Mouse (Mus musculus): ENCODE measurements around the gene Slfn9. TPM values are rescaled to one million over a fixed set of nuclear protein-coding genes. Genes with fewer than 3 reads are reported as not detected.
"Not testable (repeated sequence)": the region's sequence is repeated elsewhere in the genome, so short reads cannot be mapped to it uniquely, and the experiment has no call there.

Slfn9 gene
- polyA plus RNA-seq, 1 experiment from 2014 or later, result 3.7 TPM

GRCm38 (mm10) chr11:82989357-82989756, 2.3 kb downstream of the Slfn9 start:
- Histone ChIP-seq H3K4me3 (replicated peaks) (no peak overlapping the region), H3K9ac (replicated peaks) (no peak overlapping the region), H3K4me2 (replicated peaks) (peak overlapping the region; percentile 2; the same call in 1 of the 2 replicates), H3K9me3 (no peaks in the 10 kb centered on the region), H3K27ac (no peak overlapping the region), H3K27me3 (peaks cover 22% of the 10 kb centered on the region; the same call in 1 of the 2 replicates), H3K4me1 (replicated peaks) (peaks cover 17% of the 10 kb centered on the region), H3K36me3 (peaks cover 4% of the 10 kb centered on the region; the same call in 1 of the 2 replicates)
- no peak for ATAC-seq
- 42% methylated on average over 12 of the region's 12 CpGs for WGBS

DNA sequence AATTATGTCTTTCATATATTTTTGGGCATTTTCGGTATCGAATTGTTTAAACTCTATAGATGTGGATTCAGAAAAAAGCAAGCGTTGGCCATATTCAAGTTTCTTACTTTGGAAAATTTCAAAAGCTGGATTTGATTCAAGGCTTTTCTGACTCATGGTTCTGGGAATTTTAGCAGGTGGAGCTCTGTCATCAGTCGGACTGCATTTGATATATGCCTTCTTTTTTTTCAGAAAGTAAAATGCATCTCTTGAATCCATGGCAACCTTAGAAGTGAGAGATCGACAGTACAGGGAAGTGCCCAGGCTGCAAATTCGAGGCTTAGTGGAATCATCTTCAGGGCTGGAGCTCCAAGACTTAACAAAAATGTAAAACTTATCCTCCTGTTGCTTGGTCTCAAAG, 4.0 kb downstream of the Slfn9 start:
- no peak for ATAC-seq
- 84% methylated on average over 6 of the region's 6 CpGs for WGBS

DNA sequence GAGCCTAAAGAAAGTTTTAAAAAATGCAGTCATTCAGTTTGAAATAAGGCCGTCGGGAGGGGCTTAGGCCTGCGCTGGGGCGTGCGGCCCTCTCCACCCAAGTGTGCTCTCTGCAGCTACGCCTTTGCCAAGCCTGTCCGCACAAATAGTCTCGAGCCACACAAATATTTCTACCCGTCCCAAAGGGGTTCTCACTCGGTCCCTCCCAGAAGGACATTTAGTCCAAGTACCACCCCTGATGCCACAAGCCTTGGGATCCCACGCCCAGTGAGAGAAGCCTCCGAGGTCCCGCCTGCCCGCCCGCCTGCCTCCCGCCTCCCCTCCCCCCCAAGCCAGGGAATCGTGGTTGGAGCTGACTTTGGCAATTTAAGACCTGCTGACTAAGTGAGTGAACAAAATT, 8.4 kb downstream of the Slfn9 start:
- H3K4me3 ChIP-seq (replicated peaks), result no peak overlapping the region
- no peaks in the 10 kb centered on the region for H3K27me3 ChIP-seq
- no peak for ATAC-seq
- 83% methylated on average over 17 of the region's 17 CpGs for WGBS
- no peaks in the 10 kb centered on the region for H3K4me1 ChIP-seq (replicated peaks)
- H3K9ac ChIP-seq (replicated peaks), result no peak overlapping the region
- H3K27ac ChIP-seq, result no peak overlapping the region
- peaks cover 4% of the 10 kb centered on the region; the same call in 1 of the 2 replicates for H3K36me3 ChIP-seq
- H3K9me3 ChIP-seq, result no peaks in the 10 kb centered on the region
- no peak overlapping the region for H3K4me2 ChIP-seq (replicated peaks)

More for the DNA sequence above, 4.0 kb downstream of the Slfn9 start:
- Histone ChIP-seq H3K4me3 (replicated peaks) (no peak overlapping the region), H3K9me3 (no peaks in the 10 kb centered on the region), H3K27ac (no peak overlapping the region), H3K4me1 (replicated peaks) (peaks cover 17% of the 10 kb centered on the region), H3K27me3 (peaks cover 22% of the 10 kb centered on the region; the same call in 1 of the 2 replicates), H3K4me2 (replicated peaks) (no peak overlapping the region), H3K36me3 (peaks cover 4% of the 10 kb centered on the region; the same call in 1 of the 2 replicates), H3K9ac (replicated peaks) (no peak overlapping the region)

DNA sequence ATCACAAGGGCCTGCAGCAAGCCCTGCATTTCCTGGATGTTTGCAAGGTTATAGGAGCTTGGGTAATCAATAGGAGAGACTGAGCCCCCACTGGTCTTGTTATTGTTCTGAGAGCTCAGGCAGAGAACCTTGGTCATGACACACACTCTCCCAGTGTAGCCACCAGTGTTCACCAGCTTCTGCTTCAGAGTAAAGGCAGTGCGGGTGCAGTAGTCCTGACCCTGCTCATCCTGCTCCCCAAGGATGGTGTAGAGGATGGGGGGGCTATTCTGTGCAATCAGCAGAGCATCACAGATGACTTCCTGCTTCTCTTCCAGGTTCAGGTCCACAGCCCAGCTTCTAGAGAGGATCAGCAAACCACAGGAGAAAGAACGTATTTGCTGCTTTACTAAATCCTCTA, 9.2 kb downstream of the Slfn9 start:
- ATAC-seq; H3K9ac ChIP-seq (replicated peaks); H3K27me3 ChIP-seq; H3K4me3 ChIP-seq (replicated peaks); H3K4me2 ChIP-seq (replicated peaks); H3K36me3 ChIP-seq; H3K4me1 ChIP-seq (replicated peaks); H3K27ac ChIP-seq; H3K9me3 ChIP-seq: not testable (repeated sequence)
- WGBS, result 90% methylated on average over 2 of the region's 2 CpGs

DNA sequence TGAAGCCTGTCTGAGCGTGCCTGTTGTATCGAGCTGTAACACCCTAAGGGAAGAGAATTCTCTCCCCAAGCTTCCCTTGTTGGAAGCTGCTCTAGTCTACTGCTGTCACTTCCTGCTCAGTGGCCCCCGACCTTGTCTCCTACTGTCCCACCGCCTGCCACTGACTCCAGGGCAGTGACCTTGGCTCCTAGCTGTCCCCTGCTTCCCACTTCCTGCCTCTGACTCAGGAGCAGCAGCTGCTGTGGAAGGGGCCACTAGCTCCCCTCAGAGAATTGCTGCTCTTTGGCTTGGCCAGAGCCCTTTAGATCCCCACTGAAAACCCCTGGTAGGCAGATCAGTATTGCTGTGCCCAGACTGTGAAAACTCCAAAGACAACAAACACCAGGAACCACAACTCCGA, 17.7 kb downstream of the Slfn9 start:
- Histone ChIP-seq H3K36me3 (no peaks in the 10 kb centered on the region), H3K9me3 (no peaks in the 10 kb centered on the region), H3K9ac (replicated peaks) (no peak overlapping the region), H3K4me2 (replicated peaks) (no peak overlapping the region), H3K4me1 (replicated peaks) (peaks cover 12% of the 10 kb centered on the region), H3K27ac (no peak overlapping the region), H3K27me3 (peaks cover under 1% of the 10 kb centered on the region; the same call in 1 of the 2 replicates), H3K4me3 (replicated peaks) (no peak overlapping the region)
- ATAC-seq, result no peak
- 71% methylated on average over 5 of the region's 5 CpGs for WGBS

- H3K27me3 ChIP-seq, result peaks cover 6% of the 10 kb centered on the region; the same call in 1 of the 2 replicates
- 63% methylated on average over 8 of the region's 11 CpGs for whole genome bisulfite sequencing
- no peaks in the 10 kb centered on the region for H3K36me3 ChIP-seq
- 0 out of 2 replicates have a peak overlapping the region, but pooled peaks have one; percentile 42 for H3K9ac ChIP-seq (replicated peaks)
- peaks cover 12% of the 10 kb centered on the region for H3K4me1 ChIP-seq (replicated peaks)
- H3K9me3 ChIP-seq, result no peaks in the 10 kb centered on the region
- H3K27ac ChIP-seq, result 0 out of 2 replicates have a peak overlapping the region, but pooled peaks have one; percentile 36
- ATAC-seq, result no peak
- H3K4me2 ChIP-seq (replicated peaks), result peak overlapping the region; percentile 55
- H3K4me3 ChIP-seq (replicated peaks), result 0 out of 2 replicates have a peak overlapping the region, but pooled peaks have one; percentile 31
These were observed 20.0 kb downstream of the Slfn9 start for GRCm38 (mm10) chr11:82971590-82971974.

DNA sequence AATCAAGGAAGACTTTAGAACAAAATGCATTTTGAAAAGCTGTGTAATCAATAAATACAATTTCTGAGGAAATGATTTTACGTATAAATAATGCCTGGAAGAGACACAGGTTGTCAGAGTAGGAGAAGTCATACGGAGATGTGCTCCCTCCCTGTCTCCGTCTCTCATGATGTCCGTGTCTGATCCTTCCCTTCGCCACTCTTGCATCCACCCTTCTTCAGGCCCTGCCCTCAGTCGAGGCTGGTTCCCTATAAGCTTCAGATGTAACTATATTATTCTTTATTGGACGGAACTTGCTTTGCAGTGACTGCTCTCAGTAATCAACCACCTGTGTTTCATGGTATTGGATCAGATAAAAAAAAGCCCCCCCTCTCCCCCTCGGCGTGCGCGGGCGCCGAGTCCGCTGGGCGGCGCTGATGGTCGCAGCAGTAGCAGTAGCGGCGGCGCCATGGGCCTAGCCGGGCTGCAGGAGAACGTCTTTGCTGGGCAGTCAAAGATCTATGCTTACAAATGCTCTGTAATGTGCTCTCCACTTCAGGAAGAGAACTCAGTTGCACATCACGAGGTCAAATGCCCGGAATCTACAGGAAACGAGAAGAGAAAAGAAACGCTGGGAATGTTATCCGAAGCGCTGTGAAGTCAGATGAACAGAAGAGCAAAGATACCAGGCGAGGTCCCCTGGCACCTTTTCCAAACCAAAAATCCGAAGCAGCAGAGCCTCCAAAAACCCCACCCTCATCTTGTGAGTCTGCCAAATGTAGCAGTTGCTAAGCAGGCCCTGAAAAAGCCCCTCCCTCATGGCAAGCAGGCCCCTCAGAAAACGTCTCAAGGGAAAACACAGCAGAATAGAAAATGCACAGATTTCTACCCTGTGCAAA, 20.7 kb downstream of the Slfn9 start:
- H3K4me1 ChIP-seq (replicated peaks), result peaks cover 12% of the 10 kb centered on the region
- WGBS, result 8% methylated on average over 31 of the region's 31 CpGs
- no peaks in the 10 kb centered on the region for H3K9me3 ChIP-seq
- H3K27ac ChIP-seq, result peak overlapping the region; percentile 36; the same call in 1 of the 2 replicates
- peak overlapping the region; percentile 31 for H3K4me3 ChIP-seq (replicated peaks)
- H3K4me2 ChIP-seq (replicated peaks), result peak overlapping the region; percentile 55
- peaks cover 6% of the 10 kb centered on the region; the same call in 1 of the 2 replicates for H3K27me3 ChIP-seq
- peak overlapping the region; percentile 42; the same call in 1 of the 2 replicates for H3K9ac ChIP-seq (replicated peaks)
- no peaks in the 10 kb centered on the region for H3K36me3 ChIP-seq
- peak; percentile 69 for ATAC-seq

- no peak overlapping the region for H3K4me2 ChIP-seq (replicated peaks)
- H3K27me3 ChIP-seq, result no peaks in the 10 kb centered on the region
- no peak overlapping the region for H3K27ac ChIP-seq
- H3K36me3 ChIP-seq, result no peaks in the 10 kb centered on the region
- no peaks in the 10 kb centered on the region for H3K9me3 ChIP-seq
- no peak overlapping the region for H3K4me3 ChIP-seq (replicated peaks)
- ATAC-seq, result no peak
- 85% methylated on average over 8 of the region's 8 CpGs for WGBS
- no peaks in the 10 kb centered on the region for H3K4me1 ChIP-seq (replicated peaks)
- no peak overlapping the region for H3K9ac ChIP-seq (replicated peaks)
These were observed 29.4 kb downstream of the Slfn9 start for GRCm38 (mm10) chr11:82962215-82962614.

DNA sequence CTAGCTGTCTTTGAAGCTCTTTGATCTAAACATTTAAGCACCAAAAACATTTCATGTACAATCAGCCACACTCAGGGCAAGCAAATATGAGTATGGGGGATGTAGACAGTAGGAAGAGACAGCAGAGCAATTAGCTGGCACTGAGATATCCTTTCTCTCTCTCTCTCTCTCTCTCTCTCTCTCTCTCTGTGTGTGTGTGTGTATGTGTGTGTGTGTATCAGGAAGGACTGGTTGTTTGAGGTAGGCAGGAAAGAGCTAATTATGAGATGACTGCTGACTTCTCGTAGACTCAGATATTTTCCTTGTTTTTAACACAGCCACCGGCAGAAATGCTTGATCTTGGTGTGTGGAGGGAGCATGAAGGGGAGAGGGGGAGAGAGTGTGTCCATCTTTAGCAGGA, 29.9 kb downstream of the Slfn9 start:
- no peaks in the 10 kb centered on the region for H3K9me3 ChIP-seq
- H3K4me1 ChIP-seq (replicated peaks), result no peaks in the 10 kb centered on the region
- WGBS, result 83% methylated on average over 2 of the region's 2 CpGs
- no peak overlapping the region for H3K9ac ChIP-seq (replicated peaks)
- no peaks in the 10 kb centered on the region for H3K27me3 ChIP-seq
- no peak for ATAC-seq
- no peak overlapping the region for H3K4me3 ChIP-seq (replicated peaks)
- H3K4me2 ChIP-seq (replicated peaks), result no peak overlapping the region
- no peak overlapping the region for H3K27ac ChIP-seq
- no peaks in the 10 kb centered on the region for H3K36me3 ChIP-seq

GRCm38 (mm10) chr11:82959613-82960012, 32.0 kb downstream of the Slfn9 start:
- Histone ChIP-seq H3K9ac (replicated peaks) (no peak overlapping the region), H3K36me3 (no peaks in the 10 kb centered on the region), H3K27me3 (0 out of 2 replicates have a peak, but pooled peaks cover under 1% of the 10 kb centered on the region), H3K4me3 (replicated peaks) (no peak overlapping the region), H3K4me2 (replicated peaks) (no peak overlapping the region), H3K4me1 (replicated peaks) (no peaks in the 10 kb centered on the region), H3K27ac (no peak overlapping the region), H3K9me3 (no peaks in the 10 kb centered on the region)
- 17% methylated on average over 4 of the region's 4 CpGs for WGBS
- no peak for ATAC-seq

- Histone ChIP-seq H3K27ac (no peak overlapping the region), H3K4me1 (replicated peaks) (peaks cover 2% of the 10 kb centered on the region; the same call in 1 of the 2 replicates), H3K4me2 (replicated peaks) (no peak overlapping the region), H3K27me3 (peaks cover 26% of the 10 kb centered on the region), H3K9ac (replicated peaks) (no peak overlapping the region), H3K36me3 (no peaks in the 10 kb centered on the region), H3K9me3 (no peaks in the 10 kb centered on the region), H3K4me3 (replicated peaks) (no peak overlapping the region)
- 78% methylated on average over 10 of the region's 10 CpGs for WGBS
- no peak for ATAC-seq
These were observed 34.7 kb downstream of the Slfn9 start for GRCm38 (mm10) chr11:82956925-82957324.

DNA sequence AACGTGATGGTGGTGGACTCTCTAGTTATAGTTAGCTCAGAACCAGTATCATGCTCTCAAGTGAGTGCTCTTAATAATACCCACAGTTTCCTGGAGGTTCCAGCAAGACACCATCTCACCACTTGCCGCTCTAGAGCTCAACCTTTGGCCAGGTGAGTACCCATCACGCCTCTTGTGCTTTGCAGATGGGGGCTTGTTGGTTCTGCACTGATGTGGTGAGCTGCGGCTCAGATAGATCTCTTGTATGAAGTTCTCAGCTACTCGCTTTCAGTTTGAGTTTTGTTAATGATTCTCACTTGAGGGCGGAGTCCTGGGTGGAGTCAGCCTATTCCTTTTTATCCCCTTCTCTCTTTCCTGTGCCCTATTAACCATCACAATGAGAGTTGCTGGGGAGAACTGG, 37.0 kb downstream of the Slfn9 start:
- no peaks in the 10 kb centered on the region for H3K9me3 ChIP-seq
- no peak overlapping the region for H3K4me3 ChIP-seq (replicated peaks)
- H3K27me3 ChIP-seq, result peaks cover 48% of the 10 kb centered on the region
- no peak overlapping the region for H3K27ac ChIP-seq
- peaks cover 6% of the 10 kb centered on the region; the same call in 1 of the 2 replicates for H3K4me1 ChIP-seq (replicated peaks)
- no peak for ATAC-seq
- no peaks in the 10 kb centered on the region for H3K36me3 ChIP-seq
- WGBS, result 84% methylated on average over 6 of the region's 6 CpGs
- no peak overlapping the region for H3K4me2 ChIP-seq (replicated peaks)
- no peak overlapping the region for H3K9ac ChIP-seq (replicated peaks)
